Mouse (Mus musculus): ENCODE data around the gene Tmem158.

- TF ChIP-seq CTCF (conservative IDR thresholded peaks at IDR 0.05; ENCODE audit: low read length) (no peak), POU5F1 (IDR thresholded peaks at IDR 0.05; ENCODE audit: borderline replicate concordance, low read length) (no peak), NANOG (IDR thresholded peaks at IDR 0.05; ENCODE audit: borderline replicate concordance, low read length) (no peak)
These were observed 20.9 kb downstream of the Tmem158 start for GRCm38 (mm10) chr9:123239651-123240050.

Data from E14TG2a.4 (cell line).